8 mouse cellular contexts compared by ENCODE assay signal in genomic region chr12:117200117-117200516, GRCm38 (mm10).
DNase-seq lines count a peak whose midpoint lies in the region; ATAC-seq lines count a peak whose summit lies in the region.

No protein-coding gene starts in this region.

- no peaks in the 10 kb centered on the region for H3K36me3 ChIP-seq in hindbrain, embryonic 14.5 days (replicated peaks; ENCODE audit: control insufficient read depth, insufficient read depth)

- no peak overlapping the region for H3K4me3 ChIP-seq in hindbrain, embryonic 14.5 days (replicated peaks; ENCODE audit: low read length)

- WGBS in hindbrain, embryonic 14.5 days, result 17% methylated on average over 9 of the region's 9 CpGs

- H3K9me3 ChIP-seq in hindbrain, embryonic 14.5 days (ENCODE audit: control insufficient read depth, low read length), result no peaks in the 10 kb centered on the region

- DNase-seq in ZHBTc4 (ENCODE audit: low read depth, low spot score), result peak; percentile 43
- peak; percentile 76 to 84 for DNase-seq in cerebellum, postnatal 25 days
- DNase-seq in gastrocnemius, postnatal 10 days, result peak; percentile 50
- DNase-seq in hindbrain, embryonic 14.5 days (ENCODE audit: low spot score), result peak; percentile 55
- DNase-seq in layer of hippocampus, postnatal 36 days, result peak; percentile 55 to 64
- peak; percentile 70 for DNase-seq in lung, postnatal 14 days
- DNase-seq in right cerebral cortex, postnatal 14 days, result peak; percentile 62
- no peak for DNase-seq in thymus, postnatal 10 days (ENCODE audit: low spot score in 2 of 2)

- H3K27ac ChIP-seq in hindbrain, embryonic 14.5 days, result peak overlapping the region; percentile 33; the same call in 1 of the 2 replicates

- peak overlapping the region; percentile 12; the same call in 1 of the 2 replicates for H3K9ac ChIP-seq in hindbrain, embryonic 14.5 days

- no peak for ATAC-seq in hindbrain, embryonic 14.5 days (ENCODE audit: low FRiP score)

- no peaks in the 10 kb centered on the region for H3K27me3 ChIP-seq in hindbrain, embryonic 14.5 days (ENCODE audit: control insufficient read depth, insufficient read depth, low read length)

- peaks cover 82% of the 10 kb centered on the region for H3K4me1 ChIP-seq in hindbrain, embryonic 14.5 days (replicated peaks; ENCODE audit: control insufficient read depth, insufficient read depth, low read length)

- no peak overlapping the region for H3K4me2 ChIP-seq in hindbrain, embryonic 14.5 days (replicated peaks)

Comparison
In these comparisons a context has a peak if more than half of its experiments do, and no peak if none do; other contexts are left out.
1. DNase-seq: peak in ZHBTc4 (single experiment), cerebellum, postnatal 25 days (2 of 2), gastrocnemius, postnatal 10 days (single experiment), hindbrain, embryonic 14.5 days (single experiment), layer of hippocampus, postnatal 36 days (2 of 2), lung, postnatal 14 days (single experiment) and right cerebral cortex, postnatal 14 days (single experiment); none in thymus, postnatal 10 days (0 of 2).